Mouse (Mus musculus) liver, embryonic 15.5 days (tissue): Measurements from ENCODE around the gene Pik3r6. TPM values are rescaled to one million over a fixed set of nuclear protein-coding genes. Genes with fewer than 3 reads are reported as not detected.

Source experiments
- ATAC-seq: fragments of 200-750 bp; cut with Nextera tagmentation; 2 replicates; pipeline ENCODE4 v1.8.0; 2017; ENCODE audit warnings: moderate number of reproducible peaks, mild to moderate bottlenecking, moderate library complexity; ENCODE audit not compliant: insufficient read depth
- H3K27ac ChIP-seq: fragments of 300-500 bp; sonication (generic); replicated peaks from 2 replicates; pipeline ENCODE4 v1.5.1; 2015; ENCODE audit warnings: mild to moderate bottlenecking, inconsistent platforms
- H3K27me3 ChIP-seq: fragments of 300-500 bp; sonication (generic); 2 replicates; pipeline ENCODE4 v1.6.1; 2015; ENCODE audit warnings: mild to moderate bottlenecking, inconsistent platforms
- H3K36me3 ChIP-seq: fragments of 300-500 bp; sonication (generic); replicated peaks from 2 replicates; pipeline ENCODE4 v1.6.1; 2015; ENCODE audit warnings: moderate library complexity, mild to moderate bottlenecking, inconsistent platforms
- H3K4me1 ChIP-seq: fragments of 300-500 bp; sonication (generic); replicated peaks from 2 replicates; pipeline ENCODE4 v1.6.1; 2015; ENCODE audit warnings: inconsistent platforms
- H3K4me2 ChIP-seq: fragments of 300-500 bp; sonication (generic); 2 replicates; pipeline ENCODE4 v1.6.1; 2015; ENCODE audit warnings: moderate library complexity, mild to moderate bottlenecking, inconsistent platforms
- H3K4me3 ChIP-seq: fragments of 300-500 bp; sonication (generic); replicated peaks from 2 replicates; pipeline ENCODE4 v1.5.1; 2015; ENCODE audit warnings: mild to moderate bottlenecking, inconsistent platforms
- H3K9ac ChIP-seq: fragments of 300-500 bp; sonication (generic); 2 replicates; pipeline ENCODE4 v1.6.1; 2015; ENCODE audit warnings: moderate library complexity, mild to moderate bottlenecking, inconsistent platforms
- H3K9me3 ChIP-seq: fragments of 300-500 bp; sonication (generic); replicated peaks from 2 replicates; pipeline ENCODE4 v1.6.1; 2016; ENCODE audit warnings: inconsistent platforms
- WGBS: fragments of 180-500 bp; shearing (Covaris S2); methylation state at CpG from one replicate; pipeline ENCODE4 v1.1.7; 2015; ENCODE audit warnings: mixed read lengths; ENCODE audit not compliant: insufficient replicate concordance; 5-methylcytosine and 5-hydroxymethylcytosine counted together
- polyA plus RNA-seq: library from polyadenylated mRNA; unstranded; fragments of >200 nt; fragmentation: Nextera tagmentation; extraction: Ambion mirVana; gene quantifications from 2 replicates; pipeline ENCODE4 v1.2.1, GENCODE M21; 2015

The Pik3r6 gene
- polyA plus RNA-seq, 1 experiment from 2014 or later = 2.1 TPM

DNA sequence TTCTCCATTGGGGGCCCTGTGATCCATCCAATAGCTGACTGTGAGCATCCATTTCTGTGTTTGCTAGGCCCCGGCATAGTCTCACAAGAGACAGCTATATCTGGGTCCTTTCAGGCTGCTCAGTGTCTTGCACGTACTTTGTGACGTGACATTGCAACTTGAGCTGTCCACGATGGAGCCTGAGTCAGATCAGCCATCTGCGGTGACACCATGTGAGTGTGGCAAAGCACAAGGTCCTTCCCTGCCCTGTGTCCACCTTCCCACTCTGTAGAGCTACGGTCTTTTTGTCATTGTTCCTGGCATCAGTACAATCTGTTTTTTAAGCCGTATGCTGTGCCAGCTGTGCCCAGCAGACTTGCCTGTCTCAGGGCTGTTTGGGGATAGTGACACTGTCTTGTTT is 4.4 kb downstream of the Pik3r6 start:
- Histone ChIP-seq H3K4me1 (no peaks in the 10 kb centered on the region), H3K4me2 (no peak overlapping the region), H3K36me3 (no peaks in the 10 kb centered on the region), H3K27ac (no peak overlapping the region), H3K9ac (no peak overlapping the region), H3K9me3 (no peaks in the 10 kb centered on the region), H3K4me3 (no peak overlapping the region), H3K27me3 (peaks cover 4% of the 10 kb centered on the region; the same call in 1 of the 2 replicates)
- ATAC-seq = no peak
- 71% methylated on average over 7 of the region's 7 CpGs for WGBS

DNA sequence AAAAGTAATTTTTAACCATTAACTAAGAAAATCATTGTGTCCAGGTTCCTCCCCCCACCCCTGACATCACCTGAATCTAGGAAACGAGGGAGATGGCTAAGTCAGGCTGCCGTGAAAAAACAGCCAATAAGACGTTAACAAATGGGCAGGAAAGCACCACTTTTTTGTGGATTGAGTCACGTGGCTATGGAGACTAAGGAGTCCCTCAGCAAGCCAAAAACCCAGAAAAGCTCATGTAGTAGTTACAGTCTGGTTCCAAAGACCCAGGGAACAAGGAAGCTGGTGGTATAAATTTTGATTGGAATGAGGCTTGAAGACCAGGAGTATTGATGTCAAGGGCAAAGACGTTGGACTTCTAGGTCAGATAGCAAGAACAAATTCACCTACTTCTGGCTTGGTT is 5.8 kb downstream of the Pik3r6 start:
- no peak overlapping the region for H3K9ac ChIP-seq
- H3K4me1 ChIP-seq = no peaks in the 10 kb centered on the region
- H3K36me3 ChIP-seq = no peaks in the 10 kb centered on the region
- 49% methylated on average over 5 of the region's 5 CpGs for WGBS
- ATAC-seq = no peak
- no peak overlapping the region for H3K4me2 ChIP-seq
- H3K9me3 ChIP-seq = no peaks in the 10 kb centered on the region
- no peak overlapping the region for H3K27ac ChIP-seq
- H3K4me3 ChIP-seq = no peak overlapping the region
- no peaks in the 10 kb centered on the region for H3K27me3 ChIP-seq

DNA sequence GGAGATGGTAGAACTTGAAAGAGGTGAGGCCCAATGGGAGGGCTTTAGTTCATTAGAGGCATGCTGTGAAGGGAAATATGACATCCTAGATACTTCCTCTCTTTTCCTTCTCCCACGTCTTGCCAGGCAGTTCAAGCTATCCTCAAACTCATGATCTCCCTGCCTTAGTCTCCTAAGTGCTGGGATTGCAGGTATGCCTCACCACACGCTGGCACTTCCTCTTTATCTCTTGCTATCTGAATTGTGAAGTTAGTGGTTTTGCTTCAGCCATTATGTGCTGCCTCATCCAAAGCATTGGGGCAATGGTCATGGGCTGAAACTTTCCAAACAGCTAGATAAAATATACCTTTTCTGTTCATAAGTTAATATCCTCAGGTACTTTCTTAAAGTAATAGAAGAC is 6.4 kb downstream of the Pik3r6 start:
- H3K4me1 ChIP-seq = no peaks in the 10 kb centered on the region
- no peak overlapping the region for H3K9ac ChIP-seq
- no peak overlapping the region for H3K27ac ChIP-seq
- ATAC-seq = no peak
- no peaks in the 10 kb centered on the region for H3K27me3 ChIP-seq
- no peak overlapping the region for H3K4me2 ChIP-seq
- no peaks in the 10 kb centered on the region for H3K36me3 ChIP-seq
- WGBS = 19% methylated on average over 2 of the region's 2 CpGs
- H3K4me3 ChIP-seq = no peak overlapping the region
- H3K9me3 ChIP-seq = no peaks in the 10 kb centered on the region

DNA sequence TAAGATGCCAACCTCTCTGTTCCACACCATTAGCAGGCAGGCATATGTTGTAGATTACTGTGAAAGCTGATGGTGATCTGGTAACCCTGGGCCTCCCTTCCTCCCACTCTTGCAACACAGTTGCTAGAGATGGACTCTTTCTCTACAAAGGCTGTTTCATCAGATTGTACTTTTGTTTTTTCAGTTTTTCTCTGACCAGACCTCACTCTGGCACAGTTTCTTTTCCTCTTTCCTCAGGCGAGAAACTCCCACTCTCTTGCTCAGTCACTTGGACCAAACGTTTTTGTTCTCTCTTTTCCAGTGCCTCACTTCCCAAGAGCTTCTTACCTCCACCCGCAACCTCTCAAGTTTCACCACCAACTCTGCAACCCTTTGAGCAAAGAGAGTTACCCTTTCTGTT is 11.2 kb downstream of the Pik3r6 start:
- ATAC-seq = no peak
- Histone ChIP-seq H3K4me2 (no peak overlapping the region), H3K27ac (no peak overlapping the region), H3K27me3 (no peaks in the 10 kb centered on the region), H3K36me3 (no peaks in the 10 kb centered on the region), H3K9ac (no peak overlapping the region), H3K4me3 (no peak overlapping the region), H3K4me1 (no peaks in the 10 kb centered on the region), H3K9me3 (no peaks in the 10 kb centered on the region)
- WGBS = 23% methylated on average over 3 of the region's 3 CpGs

DNA sequence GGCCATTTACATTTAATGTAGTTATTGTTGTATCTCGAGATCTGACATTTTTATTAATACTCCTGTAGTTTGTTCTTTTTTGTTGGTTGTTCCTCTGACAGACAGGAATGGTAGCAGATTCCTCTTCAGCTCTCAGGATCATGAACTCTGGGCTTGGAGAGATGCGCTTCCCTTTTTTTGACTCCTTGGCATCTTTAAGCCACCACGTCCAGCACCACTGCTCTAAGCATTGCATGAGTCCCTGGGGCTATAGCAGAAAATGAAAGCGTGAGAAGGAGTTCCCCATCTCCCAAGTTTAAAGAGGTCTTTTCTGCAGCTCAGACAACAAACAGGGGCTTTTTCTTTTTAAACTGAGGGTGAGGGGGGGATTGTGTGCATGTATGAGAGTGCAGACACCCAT is 16.5 kb downstream of the Pik3r6 start:
- H3K4me1 ChIP-seq = no peaks in the 10 kb centered on the region
- H3K27ac ChIP-seq = no peak overlapping the region
- H3K36me3 ChIP-seq = no peaks in the 10 kb centered on the region
- no peak for ATAC-seq
- H3K27me3 ChIP-seq = no peaks in the 10 kb centered on the region
- no peak overlapping the region for H3K4me2 ChIP-seq
- WGBS = 57% methylated on average over 4 of the region's 4 CpGs
- no peak overlapping the region for H3K9ac ChIP-seq
- H3K9me3 ChIP-seq = no peaks in the 10 kb centered on the region
- no peak overlapping the region for H3K4me3 ChIP-seq

DNA sequence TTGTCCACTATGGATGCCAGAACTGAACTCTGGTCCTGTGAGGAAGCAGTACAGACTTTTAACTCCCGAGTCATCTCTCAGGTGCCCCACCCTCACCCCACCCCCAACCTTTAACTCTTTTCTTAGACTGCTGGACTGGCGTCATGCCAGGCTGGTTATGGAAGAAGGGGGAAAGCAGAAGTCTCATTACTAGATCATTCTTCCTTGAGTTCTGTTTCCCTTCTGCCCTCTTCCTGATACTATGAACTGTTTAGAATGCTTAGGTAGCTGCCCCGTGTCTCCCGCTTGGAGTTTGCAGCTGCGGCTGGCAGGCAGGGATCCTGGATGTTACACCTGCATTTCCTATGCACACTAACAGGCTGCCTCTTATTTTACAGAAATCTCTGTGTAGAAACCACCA is 17.0 kb downstream of the Pik3r6 start:
- H3K9me3 ChIP-seq = no peaks in the 10 kb centered on the region
- no peak overlapping the region for H3K4me3 ChIP-seq
- ATAC-seq = no peak
- no peaks in the 10 kb centered on the region for H3K27me3 ChIP-seq
- H3K4me2 ChIP-seq = no peak overlapping the region
- no peak overlapping the region for H3K9ac ChIP-seq
- no peaks in the 10 kb centered on the region for H3K36me3 ChIP-seq
- 51% methylated on average over 5 of the region's 5 CpGs for WGBS
- no peaks in the 10 kb centered on the region for H3K4me1 ChIP-seq
- H3K27ac ChIP-seq = no peak overlapping the region

DNA sequence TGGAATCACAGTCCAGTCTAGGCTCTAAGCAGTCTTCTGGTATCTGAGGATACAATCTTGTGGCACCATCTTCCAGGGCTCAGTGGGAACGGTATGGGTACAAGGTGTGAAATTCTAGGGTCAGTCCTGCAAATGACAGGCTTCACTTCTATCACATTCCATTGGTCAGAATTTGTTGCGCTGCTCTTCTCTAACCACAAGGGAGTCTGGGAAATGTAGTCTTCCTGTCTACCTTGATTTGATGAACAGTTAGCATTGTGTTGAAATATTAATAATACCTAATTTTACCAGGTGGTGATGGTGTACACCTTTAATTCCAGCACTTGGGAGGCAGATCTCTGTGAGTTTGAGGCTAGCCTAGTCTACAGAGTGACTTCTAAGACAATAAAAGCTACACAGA is 17.6 kb downstream of the Pik3r6 start:
- Histone ChIP-seq H3K9ac (no peak overlapping the region), H3K4me1 (no peaks in the 10 kb centered on the region), H3K36me3 (no peaks in the 10 kb centered on the region), H3K4me3 (no peak overlapping the region), H3K27me3 (no peaks in the 10 kb centered on the region), H3K9me3 (no peaks in the 10 kb centered on the region), H3K4me2 (no peak overlapping the region), H3K27ac (no peak overlapping the region)
- no peak for ATAC-seq
- 62% methylated on average over 2 of the region's 2 CpGs for WGBS

DNA sequence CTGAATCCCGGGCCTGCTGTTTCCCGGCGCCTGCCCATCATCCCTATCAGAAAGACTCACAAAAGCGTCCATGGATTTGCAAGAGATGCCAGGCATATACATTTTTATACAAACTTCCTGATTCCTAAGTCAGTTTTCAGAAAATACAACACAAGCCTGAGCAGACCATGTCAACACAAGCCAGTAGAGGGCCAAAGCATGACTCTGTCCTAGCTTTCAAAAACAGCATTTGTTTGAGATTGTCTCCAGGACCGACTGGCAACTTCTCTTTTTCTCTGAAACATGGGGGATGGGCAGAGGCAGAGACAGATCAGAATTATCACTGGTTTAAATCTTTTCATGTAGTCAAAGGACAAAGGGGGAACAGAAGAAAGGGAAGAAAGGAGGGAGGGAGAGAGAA is 18.5 kb downstream of the Pik3r6 start:
- Histone ChIP-seq H3K4me3 (no peak overlapping the region), H3K9me3 (no peaks in the 10 kb centered on the region), H3K9ac (no peak overlapping the region), H3K36me3 (no peaks in the 10 kb centered on the region), H3K4me1 (no peaks in the 10 kb centered on the region), H3K4me2 (no peak overlapping the region), H3K27ac (no peak overlapping the region), H3K27me3 (no peaks in the 10 kb centered on the region)
- no peak for ATAC-seq
- WGBS = 46% methylated on average over 5 of the region's 5 CpGs

DNA sequence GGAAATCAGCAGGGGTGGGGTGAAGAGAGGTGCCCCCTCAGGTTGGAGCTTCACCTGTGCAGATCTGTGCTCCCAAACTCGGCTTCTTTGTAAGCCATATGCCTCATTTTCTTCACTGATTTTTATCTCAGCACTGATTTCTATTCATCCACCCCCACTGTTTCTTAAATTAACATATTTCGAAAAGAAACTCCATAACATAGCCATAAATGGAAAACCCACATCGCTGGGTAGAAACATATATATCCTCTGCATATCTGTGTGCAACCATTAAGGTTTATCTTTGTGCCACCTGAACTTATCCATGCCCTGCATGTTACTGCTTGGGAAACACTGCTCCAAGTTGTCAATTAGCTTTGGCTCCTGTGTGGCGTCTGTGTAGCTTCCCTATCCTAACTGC is 23.6 kb downstream of the Pik3r6 start:
- Histone ChIP-seq H3K27me3 (no peaks in the 10 kb centered on the region), H3K9ac (no peak overlapping the region), H3K9me3 (no peaks in the 10 kb centered on the region), H3K36me3 (no peaks in the 10 kb centered on the region), H3K4me1 (no peaks in the 10 kb centered on the region), H3K4me3 (no peak overlapping the region), H3K4me2 (no peak overlapping the region), H3K27ac (no peak overlapping the region)
- 59% methylated on average over 4 of the region's 4 CpGs for WGBS
- ATAC-seq = no peak

DNA sequence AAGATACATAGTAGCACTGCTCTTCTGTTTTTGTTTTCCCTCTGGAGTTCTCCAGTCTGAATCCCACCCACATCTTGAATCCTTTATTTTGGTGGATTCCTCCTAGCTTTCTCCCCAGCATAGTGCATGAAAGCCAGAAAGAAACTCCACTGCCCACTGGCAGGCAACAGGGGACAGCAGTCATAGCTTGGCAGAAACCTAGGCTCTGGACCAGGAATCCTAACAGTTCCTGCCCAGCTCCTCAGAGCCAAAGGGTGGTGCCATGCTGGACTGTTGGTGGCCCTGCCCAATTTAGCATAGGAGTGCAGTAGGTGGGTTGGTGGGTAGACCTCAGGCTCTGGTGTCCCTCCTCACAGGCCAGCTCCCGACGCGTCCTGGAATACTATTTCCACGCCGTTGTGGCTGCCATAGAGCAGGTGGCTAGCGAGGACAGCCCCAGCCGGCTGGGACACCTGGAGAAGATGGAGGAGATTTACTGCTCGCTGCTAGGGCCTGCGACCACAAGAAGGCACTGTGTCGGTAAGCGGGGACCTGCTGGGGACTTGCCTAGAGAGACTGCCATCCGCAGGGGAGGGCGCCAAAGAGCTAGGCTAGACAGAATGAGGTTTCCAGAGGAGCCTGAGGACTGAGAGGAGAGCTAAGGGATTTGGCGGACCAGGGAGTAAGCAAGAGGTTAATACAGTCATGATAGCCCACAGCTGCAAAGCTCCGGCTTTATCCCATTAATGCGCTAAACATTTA is 28.4 kb downstream of the Pik3r6 start:
- H3K27me3 ChIP-seq = no peaks in the 10 kb centered on the region
- WGBS = 56% methylated on average over 16 of the region's 16 CpGs
- no peak overlapping the region for H3K4me3 ChIP-seq
- no peak overlapping the region for H3K4me2 ChIP-seq
- no peaks in the 10 kb centered on the region for H3K9me3 ChIP-seq
- H3K36me3 ChIP-seq = no peaks in the 10 kb centered on the region
- H3K27ac ChIP-seq = no peak overlapping the region
- H3K4me1 ChIP-seq = no peaks in the 10 kb centered on the region
- H3K9ac ChIP-seq = no peak overlapping the region
- no peak for ATAC-seq

DNA sequence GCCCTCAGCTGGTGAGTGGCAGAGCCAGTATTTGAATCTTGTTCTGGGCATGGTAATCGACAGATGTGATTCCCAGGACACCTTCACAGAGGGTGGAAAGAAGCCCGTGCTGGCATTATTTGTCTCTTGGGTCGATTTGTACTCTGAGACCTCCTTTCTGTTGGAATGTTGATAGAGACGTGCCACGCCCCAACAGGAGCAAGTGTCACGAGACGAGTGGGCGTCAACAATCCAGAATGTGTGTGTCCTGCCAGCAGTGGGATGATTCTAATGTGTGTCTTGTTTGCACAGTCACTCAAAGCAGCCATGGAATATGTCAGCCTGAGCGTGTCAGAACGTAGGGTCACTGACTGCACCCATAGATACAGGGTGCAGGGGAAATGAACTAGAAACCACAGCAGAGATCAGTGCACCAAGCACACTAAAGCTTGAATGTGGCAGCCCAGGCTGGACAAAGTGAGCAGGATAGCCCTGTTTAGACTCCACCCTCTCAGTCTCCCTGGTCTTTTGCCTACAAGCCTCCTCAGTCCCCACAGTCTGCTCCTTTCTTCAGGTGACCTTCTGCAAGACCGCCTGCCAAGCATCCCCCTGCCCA is 29.2 kb downstream of the Pik3r6 start:
- no peak for ATAC-seq

DNA sequence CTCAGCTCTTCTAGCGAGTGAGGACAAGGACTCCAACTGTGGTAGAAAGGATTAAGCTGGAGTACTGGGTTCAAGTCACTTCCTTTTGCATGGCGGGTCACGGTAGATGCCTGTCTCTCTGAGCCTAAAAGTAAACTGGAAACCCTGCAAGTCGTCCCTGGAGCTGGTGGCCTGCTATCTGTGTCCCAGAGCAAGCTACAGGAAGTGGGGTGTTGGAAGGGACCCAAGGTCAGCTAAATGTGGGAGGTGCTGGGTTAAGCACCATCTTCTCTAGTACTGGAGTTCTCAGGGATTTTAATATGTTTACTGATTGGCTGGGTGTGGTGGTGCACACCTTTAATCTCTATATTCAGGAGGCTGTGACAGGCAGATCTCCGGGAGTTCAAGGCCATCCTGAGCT is 30.0 kb downstream of the Pik3r6 start:
- 56% methylated on average over 5 of the region's 5 CpGs for WGBS
- no peaks in the 10 kb centered on the region for H3K27me3 ChIP-seq
- H3K4me3 ChIP-seq = no peak overlapping the region
- H3K27ac ChIP-seq = no peak overlapping the region
- H3K9me3 ChIP-seq = no peaks in the 10 kb centered on the region
- no peak overlapping the region for H3K9ac ChIP-seq
- no peak overlapping the region for H3K4me2 ChIP-seq
- ATAC-seq = no peak
- no peaks in the 10 kb centered on the region for H3K4me1 ChIP-seq
- H3K36me3 ChIP-seq = no peaks in the 10 kb centered on the region

More for the DNA sequence above, 29.2 kb downstream of the Pik3r6 start:
- Histone ChIP-seq H3K9ac (no peak overlapping the region), H3K4me2 (no peak overlapping the region), H3K9me3 (no peaks in the 10 kb centered on the region), H3K4me3 (no peak overlapping the region), H3K27ac (no peak overlapping the region), H3K4me1 (no peaks in the 10 kb centered on the region), H3K27me3 (no peaks in the 10 kb centered on the region), H3K36me3 (no peaks in the 10 kb centered on the region)
- WGBS = 60% methylated on average over 11 of the region's 11 CpGs
